Mouse (Mus musculus) midbrain, embryonic 14.5 days (tissue): ENCODE data around the gene Stk4. TPM values are rescaled to one million over a fixed set of nuclear protein-coding genes. Genes with fewer than 3 reads are reported as not detected.
A peak's percentile ranks its signal among the peaks of the same experiment; 100 is the strongest.

Experiments used
- ATAC-seq: fragments of 200-750 bp; cut with Nextera tagmentation; 2 replicates; pipeline ENCODE4 v1.8.0; 2017; ENCODE audit warnings: moderate number of reproducible peaks, moderate library complexity; ENCODE audit not compliant: low FRiP score, low TSS enrichment
- DNase-seq: peaks from one replicate; pipeline ENCODE4 v3.0.0-alpha.2; 2015
- H3K27ac ChIP-seq: fragments of 300-500 bp; sonication (generic); replicated peaks from 2 replicates; pipeline ENCODE4 v1.5.1; 2014; ENCODE audit warnings: mild to moderate bottlenecking, low read depth, low read length, moderate library complexity
- H3K27me3 ChIP-seq: fragments of 300-500 bp; sonication (generic); 2 replicates; pipeline ENCODE4 v1.6.1; 2014; ENCODE audit warnings: low read length, control low read depth, mixed read lengths; ENCODE audit not compliant: control insufficient read depth, insufficient read depth
- H3K36me3 ChIP-seq: fragments of 300-500 bp; sonication (generic); 2 replicates; pipeline ENCODE4 v1.6.1; 2014; ENCODE audit warnings: low read length, control low read depth; ENCODE audit not compliant: control insufficient read depth, insufficient read depth
- H3K4me1 ChIP-seq: fragments of 300-500 bp; sonication (generic); 2 replicates; pipeline ENCODE4 v1.6.1; 2014; ENCODE audit warnings: mild to moderate bottlenecking, antibody characterized with exemption, low read length, control low read depth; ENCODE audit not compliant: control insufficient read depth, insufficient read depth
- H3K4me2 ChIP-seq: fragments of 300-500 bp; sonication (generic); 2 replicates; pipeline ENCODE4 v1.6.1; 2014; ENCODE audit warnings: mild to moderate bottlenecking, low read length, moderate library complexity
- H3K4me3 ChIP-seq: fragments of 300-500 bp; sonication (generic); replicated peaks from 2 replicates; pipeline ENCODE4 v1.5.1; 2014; ENCODE audit warnings: low read depth, low read length
- H3K9ac ChIP-seq: fragments of 300-500 bp; sonication (generic); replicated peaks from 2 replicates; pipeline ENCODE4 v1.6.1; 2014; ENCODE audit warnings: mild to moderate bottlenecking, low read length, moderate library complexity
- H3K9me3 ChIP-seq: fragments of 300-500 bp; sonication (generic); 2 replicates; pipeline ENCODE4 v1.6.1; 2016; ENCODE audit warnings: low read length, control low read depth, mixed read lengths; ENCODE audit not compliant: control insufficient read depth
- WGBS: fragments of 180-500 bp; shearing (Covaris S2); extraction: QIAGEN DNeasy Blood & Tissue Kit; methylation state at CpG from one replicate; pipeline ENCODE4 v1.1.7; 2014; 5-methylcytosine and 5-hydroxymethylcytosine counted together
- polyA plus RNA-seq: library from polyadenylated mRNA; unstranded; fragments of >200 nt; fragmentation: Nextera tagmentation; extraction: Ambion mirVana; gene quantifications from 2 replicates; pipeline ENCODE4 v1.2.1, GENCODE M21; 2014

Gene Stk4
- polyA plus RNA-seq, 1 experiment from 2014 or later, result 35.0 TPM

GRCm38 (mm10) chr2:164128576-164129411 lies 58.7 kb downstream of the Stk4 start:
- no peak overlapping the region for H3K27ac ChIP-seq
- ATAC-seq, result no peak
- peaks cover 29% of the 10 kb centered on the region for H3K36me3 ChIP-seq
- WGBS, result 92% methylated on average over 12 of the region's 12 CpGs
- no peak overlapping the region for H3K4me2 ChIP-seq
- H3K9me3 ChIP-seq, result no peaks in the 10 kb centered on the region
- H3K27me3 ChIP-seq, result no peaks in the 10 kb centered on the region
- no peak for DNase-seq
- no peaks in the 10 kb centered on the region for H3K4me1 ChIP-seq
- H3K4me3 ChIP-seq, result no peak overlapping the region
- no peak overlapping the region for H3K9ac ChIP-seq

GRCm38 (mm10) chr2:164131586-164131985 lies 61.5 kb downstream of the Stk4 start:
- H3K4me3 ChIP-seq, result no peak overlapping the region
- 92% methylated on average over 1 of the region's 1 CpGs for WGBS
- DNase-seq (no peak), ATAC-seq (no peak)
- H3K4me1 ChIP-seq, result 0 out of 2 replicates have a peak, but pooled peaks cover 5% of the 10 kb centered on the region
- no peak overlapping the region for H3K4me2 ChIP-seq
- H3K9me3 ChIP-seq, result no peaks in the 10 kb centered on the region
- peaks cover 19% of the 10 kb centered on the region for H3K36me3 ChIP-seq
- no peak overlapping the region for H3K9ac ChIP-seq
- H3K27ac ChIP-seq, result no peak overlapping the region
- no peaks in the 10 kb centered on the region for H3K27me3 ChIP-seq

- H3K4me3 ChIP-seq, result no peak overlapping the region
- 56% methylated on average over 6 of the region's 6 CpGs for WGBS
- no peaks in the 10 kb centered on the region for H3K27me3 ChIP-seq
- H3K4me1 ChIP-seq, result 0 out of 2 replicates have a peak, but pooled peaks cover 5% of the 10 kb centered on the region
- H3K4me2 ChIP-seq, result no peak overlapping the region
- H3K9me3 ChIP-seq, result no peaks in the 10 kb centered on the region
- H3K27ac ChIP-seq, result no peak overlapping the region
- peak; percentile 81 for DNase-seq
- H3K36me3 ChIP-seq, result peaks cover 17% of the 10 kb centered on the region
- H3K9ac ChIP-seq, result no peak overlapping the region
- no peak for ATAC-seq
These were observed 64.4 kb downstream of the Stk4 start for GRCm38 (mm10) chr2:164134563-164134962.

- Histone ChIP-seq H3K27ac (no peak overlapping the region), H3K36me3 (peaks cover 17% of the 10 kb centered on the region), H3K9me3 (no peaks in the 10 kb centered on the region), H3K27me3 (no peaks in the 10 kb centered on the region), H3K4me2 (no peak overlapping the region), H3K4me3 (no peak overlapping the region), H3K4me1 (0 out of 2 replicates have a peak, but pooled peaks cover 5% of the 10 kb centered on the region), H3K9ac (no peak overlapping the region)
- DNase-seq (no peak), ATAC-seq (no peak)
- 88% methylated on average over 1 of the region's 1 CpGs for WGBS
These were observed 65.2 kb downstream of the Stk4 start for GRCm38 (mm10) chr2:164135367-164135766.

GRCm38 (mm10) chr2:164136393-164136792 lies 66.3 kb downstream of the Stk4 start:
- H3K4me2 ChIP-seq, result no peak overlapping the region
- DNase-seq, result peak; percentile 44
- 14% methylated on average over 2 of the region's 2 CpGs for WGBS
- 0 out of 2 replicates have a peak, but pooled peaks cover 5% of the 10 kb centered on the region for H3K4me1 ChIP-seq
- H3K36me3 ChIP-seq, result peaks cover 9% of the 10 kb centered on the region; the same call in 1 of the 2 replicates
- ATAC-seq, result no peak
- no peaks in the 10 kb centered on the region for H3K9me3 ChIP-seq
- H3K9ac ChIP-seq, result no peak overlapping the region
- H3K4me3 ChIP-seq, result no peak overlapping the region
- H3K27ac ChIP-seq, result no peak overlapping the region
- no peaks in the 10 kb centered on the region for H3K27me3 ChIP-seq

GRCm38 (mm10) chr2:164137754-164138153 lies 67.6 kb downstream of the Stk4 start:
- H3K9ac ChIP-seq, result no peak overlapping the region
- no peak overlapping the region for H3K27ac ChIP-seq
- no peaks in the 10 kb centered on the region for H3K36me3 ChIP-seq
- no peaks in the 10 kb centered on the region for H3K9me3 ChIP-seq
- H3K27me3 ChIP-seq, result no peaks in the 10 kb centered on the region
- 0 out of 2 replicates have a peak, but pooled peaks cover 5% of the 10 kb centered on the region for H3K4me1 ChIP-seq
- peak; percentile 15 for DNase-seq
- H3K4me3 ChIP-seq, result no peak overlapping the region
- H3K4me2 ChIP-seq, result no peak overlapping the region
- no peak for ATAC-seq
- WGBS, result 56% methylated on average over 6 of the region's 6 CpGs

- DNase-seq, result peak; percentile 51
- no peak for ATAC-seq
- H3K4me3 ChIP-seq, result no peak overlapping the region
- no peak overlapping the region for H3K27ac ChIP-seq
- H3K9ac ChIP-seq, result no peak overlapping the region
- H3K4me2 ChIP-seq, result no peak overlapping the region
- no peaks in the 10 kb centered on the region for H3K36me3 ChIP-seq
- no peaks in the 10 kb centered on the region for H3K4me1 ChIP-seq
- H3K27me3 ChIP-seq, result no peaks in the 10 kb centered on the region
- WGBS, result 69% methylated on average over 10 of the region's 10 CpGs
- H3K9me3 ChIP-seq, result no peaks in the 10 kb centered on the region
These were observed 71.9 kb downstream of the Stk4 start for GRCm38 (mm10) chr2:164142021-164142420.

- no peak overlapping the region for H3K9ac ChIP-seq
- H3K27ac ChIP-seq, result no peak overlapping the region
- no peak overlapping the region for H3K4me3 ChIP-seq
- WGBS, result 40% methylated on average over 6 of the region's 6 CpGs
- H3K9me3 ChIP-seq, result no peaks in the 10 kb centered on the region
- H3K27me3 ChIP-seq, result no peaks in the 10 kb centered on the region
- no peak for ATAC-seq
- no peak overlapping the region for H3K4me2 ChIP-seq
- no peak for DNase-seq
- H3K4me1 ChIP-seq, result no peaks in the 10 kb centered on the region
- H3K36me3 ChIP-seq, result no peaks in the 10 kb centered on the region
These were observed 73.9 kb downstream of the Stk4 start for GRCm38 (mm10) chr2:164144025-164144424.

- no peaks in the 10 kb centered on the region for H3K36me3 ChIP-seq
- H3K27me3 ChIP-seq, result no peaks in the 10 kb centered on the region
- H3K9ac ChIP-seq, result no peak overlapping the region
- no peak overlapping the region for H3K4me2 ChIP-seq
- no peak overlapping the region for H3K27ac ChIP-seq
- DNase-seq (no peak), ATAC-seq (no peak)
- H3K4me1 ChIP-seq, result no peaks in the 10 kb centered on the region
- no peaks in the 10 kb centered on the region for H3K9me3 ChIP-seq
- no peak overlapping the region for H3K4me3 ChIP-seq
- 81% methylated on average over 10 of the region's 10 CpGs for WGBS
These were observed 74.4 kb downstream of the Stk4 start for GRCm38 (mm10) chr2:164144541-164144940.
